ENCODE assay signal across 18 mouse cellular contexts in the genomic region with DNA sequence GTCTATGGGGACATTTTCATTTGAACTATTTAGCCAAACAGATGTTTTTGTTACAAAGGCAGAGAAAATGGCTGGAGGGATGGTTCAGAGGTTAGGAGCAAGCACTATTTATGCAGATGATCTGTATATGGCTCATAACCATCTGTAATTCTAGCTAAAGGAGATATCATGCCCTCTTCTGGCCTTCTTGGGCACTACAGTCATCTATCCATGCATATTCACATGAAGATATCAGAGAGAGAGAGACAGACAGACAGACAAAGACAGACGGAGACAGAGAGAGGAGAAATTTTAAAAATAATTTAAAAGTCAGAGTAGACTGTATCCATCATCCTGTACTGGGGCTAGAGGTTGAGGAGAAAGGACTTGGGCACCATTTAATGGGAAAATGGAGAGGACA.
DNase-seq lines count a peak whose midpoint lies in the region; ATAC-seq and TF ChIP-seq lines count a peak whose summit lies in the region.
"Had no signal": no experiment of that assay in that cellular context is flagged by ENCODE, and none has a peak within 500 bp of the region (broad histone marks: within the 10 kb centered on the region; RNA-seq: fewer than 3 reads in every experiment).

No protein-coding gene starts in this region.

- TF ChIP-seq POLR2A in CH12.LX (IDR thresholded peaks at IDR 0.05; ENCODE audit: low read depth, low read length): no peak

- 73% methylated on average over 1 of the region's 1 CpGs for WGBS in hindbrain, postnatal 0 days
- 61% methylated on average over 1 of the region's 1 CpGs for WGBS in hindbrain, embryonic 13.5 days

- no peaks in the 10 kb centered on the region for H3K4me1 ChIP-seq in hindbrain, postnatal 0 days (ENCODE audit: insufficient read depth, low read length)
- no peaks in the 10 kb centered on the region for H3K4me1 ChIP-seq in hindbrain, embryonic 13.5 days (replicated peaks)
- H3K4me1 ChIP-seq in CH12.LX (ENCODE audit: control insufficient read depth in 1 of 2, insufficient read depth in 2 of 2): no peaks in the 10 kb centered on the region
- H3K4me1 ChIP-seq: embryonic facial prominence, embryonic 12.5 days; neural tube, embryonic 13.5 days had no signal

- intact Hi-C loops in left cerebral cortex, adult 2 months (cut with DNase I): loop anchor here (10.0 kb wide), 2 partner anchors 315 to 655 kb away; a partner anchor contains a TSS
- intact Hi-C loops in left cerebral cortex, postnatal 10 days (cut with DNase I): no loop called here

- no peak overlapping the region for H3K9ac ChIP-seq in hindbrain, postnatal 0 days (replicated peaks; ENCODE audit: low read length)
- H3K9ac ChIP-seq in hindbrain, embryonic 13.5 days: no peak overlapping the region
- H3K9ac ChIP-seq in CH12.LX (ENCODE audit: insufficient read depth, low read depth): no peak overlapping the region
- H3K9ac ChIP-seq: embryonic facial prominence, embryonic 12.5 days; liver, embryonic 14.5 days; neural tube, embryonic 13.5 days had no signal

- H3K4me2 ChIP-seq in hindbrain, postnatal 0 days (ENCODE audit: low read depth, low read length): no peak overlapping the region
- H3K4me2 ChIP-seq in hindbrain, embryonic 13.5 days: no peak overlapping the region
- H3K4me2 ChIP-seq in CH12.LX (ENCODE audit: insufficient read depth, low read depth, poor library complexity, severe bottlenecking): no peak overlapping the region
- H3K4me2 ChIP-seq: embryonic facial prominence, embryonic 12.5 days; neural tube, embryonic 13.5 days had no signal

- in situ Hi-C loops in CH12.LX (cut with MboI; ENCODE audit: low pct_ligation_motif_present, low pct_unique_long_range_greater_than_20kb, low sequenced_read_pairs): no loop called here

- no peaks in the 10 kb centered on the region for H3K9me3 ChIP-seq in hindbrain, postnatal 0 days (ENCODE audit: low read length)
- H3K9me3 ChIP-seq in hindbrain, embryonic 13.5 days: no peaks in the 10 kb centered on the region
- H3K9me3 ChIP-seq in CH12.LX (replicated peaks; ENCODE audit: low read length): no peaks in the 10 kb centered on the region
- H3K9me3 ChIP-seq: embryonic facial prominence, embryonic 12.5 days; neural tube, embryonic 13.5 days had no signal

- dilution Hi-C loops in CH12.LX (cut with MboI; ENCODE audit: extremely low pct_ligation_motif_present, extremely low pct_unique_long_range_greater_than_20kb, low sequenced_read_pairs): no loop called here

- TF ChIP-seq RAD21 in CH12.LX (IDR thresholded peaks at IDR 0.05; ENCODE audit: low read depth, low read length): peak; percentile 32

- H3K4me3 ChIP-seq in hindbrain, postnatal 0 days (ENCODE audit: low read length): no peak overlapping the region
- no peak overlapping the region for H3K4me3 ChIP-seq in hindbrain, embryonic 13.5 days
- no peak overlapping the region for H3K4me3 ChIP-seq in left cerebral cortex, adult 2 months
- no peak overlapping the region for H3K4me3 ChIP-seq in CH12.LX (replicated peaks in 1 of 3; ENCODE audit: low read depth in 2 of 3, low read length in 2 of 3, poor library complexity in 1 of 3)
- H3K4me3 ChIP-seq: embryonic facial prominence, embryonic 12.5 days; neural tube, embryonic 13.5 days had no signal

- no peak overlapping the region for H3K27ac ChIP-seq in hindbrain, postnatal 0 days
- H3K27ac ChIP-seq in hindbrain, embryonic 13.5 days: no peak overlapping the region
- H3K27ac ChIP-seq in left cerebral cortex, adult 2 months: no peak overlapping the region
- no peak overlapping the region for H3K27ac ChIP-seq in CH12.LX (ENCODE audit: insufficient read depth, low read depth)
- H3K27ac ChIP-seq: embryonic facial prominence, embryonic 12.5 days; liver, embryonic 14.5 days; neural tube, embryonic 13.5 days had no signal

- no peaks in the 10 kb centered on the region for H3K27me3 ChIP-seq in hindbrain, postnatal 0 days (ENCODE audit: insufficient read depth, low read length)
- no peaks in the 10 kb centered on the region for H3K27me3 ChIP-seq in hindbrain, embryonic 13.5 days
- H3K27me3 ChIP-seq in CH12.LX (replicated peaks): no peaks in the 10 kb centered on the region
- H3K27me3 ChIP-seq: embryonic facial prominence, embryonic 12.5 days; neural tube, embryonic 13.5 days had no signal

- DNase-seq in hindbrain, postnatal 0 days (ENCODE audit: low spot score): peak; percentile 15
- DNase-seq in left cerebral cortex, adult 2 months (ENCODE audit: extremely low spot score in 1 of 2, low spot score in 2 of 2): no peak
- no peak for DNase-seq in left cerebral cortex, postnatal 10 days (ENCODE audit: extremely low spot score in 1 of 2, low spot score in 2 of 2)
- DNase-seq in 416B (ENCODE audit: low read depth) (peak; percentile 8), CH12.LX (ENCODE audit: extremely low read depth) (peak; percentile 38)
- DNase-seq in urinary bladder, postnatal 4 days (ENCODE audit: low spot score in 2 of 2): no peak
- DNase-seq in thymus, postnatal 4 days: no peak
- DNase-seq: cerebellum, adult 2 months; heart, adult 18-20 months; heart, postnatal 10 days; lung, postnatal 36 days; spleen, adult 18-20 months; thymus, postnatal 36 days had no signal

- no peaks in the 10 kb centered on the region; the same call in 1 of the 2 replicates for H3K79me2 ChIP-seq in CH12.LX (replicated peaks; ENCODE audit: control insufficient read depth, extremely low read depth, insufficient read depth, poor library complexity, severe bottlenecking)

- TF ChIP-seq CTCF in hindbrain, postnatal 0 days (IDR thresholded peaks at IDR 0.05; ENCODE audit: low read depth): peak; percentile 36; the same call in 1 of the 2 replicates
- TF ChIP-seq CTCF in left cerebral cortex, adult 2 months (IDR thresholded peaks at IDR 0.05): peak; percentile 30
- peak in 1 of 2 experiments; percentile 39; a peak in 2 of 4 replicates for TF ChIP-seq CTCF in CH12.LX (conservative IDR thresholded peaks at IDR 0.05 in 1 of 2, IDR thresholded peaks at IDR 0.05 in 1 of 2; ENCODE audit: low read depth in 2 of 2, low read length in 2 of 2)

- no peaks in the 10 kb centered on the region for H3K36me3 ChIP-seq in hindbrain, postnatal 0 days (ENCODE audit: insufficient read depth, low read length)
- no peaks in the 10 kb centered on the region for H3K36me3 ChIP-seq in hindbrain, embryonic 13.5 days
- H3K36me3 ChIP-seq in CH12.LX (replicated peaks in 1 of 2; ENCODE audit: control insufficient read depth in 1 of 2, insufficient read depth in 1 of 2, low read length in 1 of 2): no peaks in the 10 kb centered on the region
- H3K36me3 ChIP-seq: embryonic facial prominence, embryonic 12.5 days; neural tube, embryonic 13.5 days had no signal

- no peak for ATAC-seq in hindbrain, postnatal 0 days
- no peak for ATAC-seq in hindbrain, embryonic 13.5 days (ENCODE audit: low FRiP score)
- ATAC-seq: hindbrain, embryonic 16.5 days had no signal

- TF ChIP-seq EP300 in CH12.LX (IDR thresholded peaks at IDR 0.05; ENCODE audit: low read length): no peak

TF ChIP-seq in CH12.LX, 34 proteins besides CTCF, POLR2A, EP300 and RAD21:
- TF ChIP-seq GABPA (IDR thresholded peaks at IDR 0.05; ENCODE audit: insufficient replicate concordance, low read depth, low read length): no peak
- no peak for TF ChIP-seq E2F4 (IDR thresholded peaks at IDR 0.05; ENCODE audit: insufficient replicate concordance, low read depth, low read length)
- TF ChIP-seq SMC3 (IDR thresholded peaks at IDR 0.05; ENCODE audit: low read depth, low read length): peak; percentile 23

Comparison
In these comparisons a context has a peak if more than half of its experiments do, and no peak if none do; other contexts are left out.
1. DNase-seq: peak in hindbrain, postnatal 0 days (single experiment), 416B (single experiment) and CH12.LX (single experiment); none in left cerebral cortex, adult 2 months (0 of 2), left cerebral cortex, postnatal 10 days (0 of 2), urinary bladder, postnatal 4 days (0 of 2) and thymus, postnatal 4 days (single experiment).